Mouse (Mus musculus) MEL-GATA-1-ER (cell line): ENCODE data around the gene Susd6.
A peak's percentile ranks its signal among the peaks of the same experiment; 100 is the strongest.

Source experiments
- DNase-seq: peaks from one replicate; pipeline ENCODE4 v3.0.0-alpha.2; 2012; ENCODE audit warnings: low read depth; ENCODE audit errors: extremely low read depth

The Susd6 gene

DNA sequence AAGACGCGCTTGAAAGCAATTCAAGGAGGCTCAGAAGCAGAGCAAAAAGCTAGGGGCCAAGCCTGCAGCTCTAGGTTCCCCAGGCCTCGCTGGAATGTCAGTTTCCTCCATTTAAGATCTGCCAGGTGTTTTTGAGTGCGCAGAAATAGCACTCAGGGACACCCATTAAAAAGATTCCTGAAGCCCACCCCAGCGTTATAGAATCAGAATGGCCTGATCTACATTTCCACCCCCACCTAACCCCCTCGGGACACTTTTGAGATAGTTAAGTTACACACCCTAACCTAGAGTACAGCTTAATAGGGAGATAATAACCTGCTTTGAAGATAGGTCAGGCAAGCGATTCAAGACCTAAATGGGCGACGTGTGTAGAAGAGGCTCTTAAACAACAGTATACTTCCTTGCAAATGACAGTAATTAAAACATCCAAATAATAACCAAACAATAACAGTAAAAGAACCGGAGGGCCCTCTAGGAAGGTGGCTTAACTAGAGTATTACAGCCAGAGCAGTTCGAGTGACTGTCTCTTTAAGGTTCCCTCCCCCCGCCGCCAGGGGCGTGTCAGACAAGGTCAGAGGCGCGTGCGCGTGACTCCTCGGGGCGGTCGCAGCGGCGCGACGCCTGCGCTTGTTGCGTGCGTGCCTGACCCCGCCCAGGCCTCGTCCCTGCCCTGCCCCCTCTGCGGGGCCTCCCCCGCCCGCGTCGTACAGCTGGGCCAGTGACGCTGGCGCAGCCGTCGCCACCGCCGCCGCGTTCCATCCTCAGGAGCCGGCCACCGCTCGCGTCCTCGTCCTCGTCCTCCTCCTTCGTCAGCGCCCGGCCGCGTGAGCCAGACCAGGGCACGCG, at the start of gene Susd6:
Susd6 (plus strand) TSS at position 662 of the 846 bp plus-strand sequence.
- peak; percentile 89 for DNase-seq

DNA sequence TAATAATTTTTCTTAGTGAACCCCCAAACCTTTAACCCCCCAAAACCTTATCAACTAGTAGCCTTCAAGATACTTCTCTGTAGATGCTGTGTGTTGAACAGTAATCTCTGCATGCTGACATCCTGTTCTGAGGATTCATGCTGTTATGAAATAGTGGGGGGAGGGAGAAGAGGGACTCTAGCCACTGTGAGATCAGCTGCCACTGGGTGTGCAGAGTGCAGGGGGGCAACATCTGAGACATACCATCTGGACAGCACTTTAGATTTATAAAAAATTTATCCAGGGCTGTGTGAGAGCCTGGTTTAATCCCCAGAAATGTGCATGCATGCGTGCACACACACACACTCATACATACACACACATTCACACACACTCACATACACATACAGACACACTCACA, 45.7 kb upstream of the Susd6 start:
- no peak for DNase-seq

GRCm38 (mm10) chr12:80746031-80746813, 44.1 kb upstream of the Susd6 start:
- DNase-seq, result no peak

- no peak for DNase-seq
These were observed 38.8 kb upstream of the Susd6 start for GRCm38 (mm10) chr12:80751556-80751955.

DNA sequence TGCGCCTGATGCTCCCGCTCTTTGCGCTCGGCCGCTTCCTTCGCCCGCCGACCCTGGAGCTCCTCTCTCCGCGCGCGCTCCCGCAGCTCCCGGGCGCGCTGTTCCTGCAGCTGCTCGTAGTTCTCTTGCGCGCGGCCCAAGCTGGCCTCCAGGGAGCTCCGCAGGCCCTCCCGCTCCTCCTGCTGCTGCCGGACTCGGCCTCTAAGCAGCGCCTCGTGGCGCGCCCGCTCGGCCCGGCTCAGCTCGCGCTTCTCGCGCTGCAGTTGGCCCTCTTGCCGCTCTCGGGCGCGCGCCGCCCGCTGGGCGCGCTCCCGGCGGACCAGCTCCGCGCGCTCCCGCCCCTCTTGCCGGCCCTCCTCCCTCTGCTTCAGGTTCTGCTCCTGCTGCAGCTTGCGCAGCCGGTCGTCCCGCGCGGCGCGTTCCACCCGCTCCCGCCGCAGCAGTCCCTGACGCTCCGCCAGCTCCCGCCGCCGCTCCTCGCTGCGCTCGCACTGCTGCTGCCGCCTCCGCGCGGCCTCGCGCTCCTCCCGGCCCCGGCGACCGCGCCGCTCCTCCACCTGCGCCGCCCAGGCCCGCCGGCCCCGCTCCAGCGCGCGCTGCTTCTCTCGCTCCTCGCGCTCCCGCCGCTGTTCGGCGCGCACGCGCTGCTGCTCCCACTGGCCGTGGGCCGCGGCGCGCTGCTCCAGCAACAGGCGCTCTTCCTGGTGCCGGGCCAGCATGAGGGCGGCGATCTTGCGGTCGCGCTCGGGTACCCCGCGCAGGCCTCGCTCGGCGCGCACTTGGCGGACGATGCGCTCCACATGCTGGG, 32.4 kb upstream of the Susd6 start:
- DNase-seq, result no peak

DNA sequence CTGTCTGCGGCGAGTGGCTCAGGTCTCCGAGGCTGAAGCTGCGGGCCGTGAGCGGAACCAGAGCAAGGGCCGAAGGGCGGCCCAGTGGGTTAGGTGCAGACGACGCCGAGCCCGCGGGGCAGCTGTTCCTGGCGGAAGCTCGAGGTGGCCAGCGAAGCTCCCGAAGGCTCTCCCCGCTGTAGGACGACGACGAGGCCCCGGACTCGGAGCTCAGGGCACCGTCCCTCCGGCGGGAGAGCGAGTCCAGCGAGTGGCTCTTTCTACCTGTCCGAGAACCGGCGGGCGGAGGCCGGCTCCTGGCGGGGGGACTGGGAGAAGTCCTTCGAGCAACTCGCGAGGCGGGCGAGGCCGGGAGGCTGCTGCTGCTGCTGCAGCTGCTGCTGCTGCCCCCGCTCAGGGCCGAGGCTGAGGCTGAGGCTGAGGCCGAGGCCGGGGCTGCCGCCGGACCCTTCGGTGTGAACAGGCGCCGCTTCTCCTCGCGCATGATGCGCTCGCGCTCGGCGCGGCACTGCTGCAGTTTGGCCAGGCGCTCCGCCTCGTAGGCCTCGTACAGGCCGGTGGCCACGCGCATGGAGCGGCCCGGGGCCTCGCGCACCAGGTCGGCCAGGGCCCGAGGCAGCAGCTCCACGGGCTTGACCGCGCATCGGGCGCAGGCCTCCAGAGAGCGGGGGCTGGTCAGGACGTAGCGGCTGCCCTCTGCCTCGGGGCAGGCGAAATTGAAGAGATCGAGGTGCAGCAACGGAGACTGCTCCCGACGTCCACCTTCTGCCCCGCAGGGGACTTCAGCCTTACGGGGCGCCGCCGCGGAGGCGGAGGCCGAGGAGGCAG, 31.5 kb upstream of the Susd6 start:
- no peak for DNase-seq

- no peak for DNase-seq
These were observed 31.0 kb upstream of the Susd6 start for GRCm38 (mm10) chr12:80759387-80759712.

DNA sequence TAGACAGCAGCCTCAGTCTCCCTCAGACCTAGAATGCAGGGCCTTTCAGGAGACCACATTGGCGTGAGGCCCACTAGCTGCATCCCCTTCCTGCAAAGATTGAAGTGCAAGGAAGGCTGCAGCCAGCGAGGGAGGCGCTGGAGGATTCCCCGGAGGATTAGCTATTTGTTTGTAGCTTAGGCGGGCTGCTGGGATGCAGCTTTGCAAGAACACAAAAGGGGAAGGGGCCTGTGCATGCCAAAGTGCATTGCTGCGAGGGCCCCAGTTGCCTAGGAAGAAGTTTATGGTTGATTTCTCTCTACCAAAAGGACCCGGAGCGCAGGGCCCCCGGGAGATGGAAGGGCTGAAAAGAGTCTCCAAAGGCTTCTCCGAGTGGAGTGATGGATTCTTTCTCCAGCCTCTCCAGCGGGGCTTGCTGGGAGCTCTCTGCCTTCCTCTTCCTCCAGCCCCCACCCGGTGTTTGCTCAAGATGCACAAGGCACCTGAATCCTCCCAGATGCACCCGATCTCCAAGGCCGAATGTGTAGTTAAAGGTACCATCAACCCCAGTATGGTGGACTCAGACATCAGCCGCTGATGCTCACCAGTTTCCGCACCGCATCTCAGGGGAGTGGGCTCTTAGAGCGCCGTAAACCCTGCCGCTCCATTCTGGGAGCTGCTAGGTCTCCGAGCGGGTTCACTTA, 30.5 kb upstream of the Susd6 start:
- DNase-seq, result no peak

DNA sequence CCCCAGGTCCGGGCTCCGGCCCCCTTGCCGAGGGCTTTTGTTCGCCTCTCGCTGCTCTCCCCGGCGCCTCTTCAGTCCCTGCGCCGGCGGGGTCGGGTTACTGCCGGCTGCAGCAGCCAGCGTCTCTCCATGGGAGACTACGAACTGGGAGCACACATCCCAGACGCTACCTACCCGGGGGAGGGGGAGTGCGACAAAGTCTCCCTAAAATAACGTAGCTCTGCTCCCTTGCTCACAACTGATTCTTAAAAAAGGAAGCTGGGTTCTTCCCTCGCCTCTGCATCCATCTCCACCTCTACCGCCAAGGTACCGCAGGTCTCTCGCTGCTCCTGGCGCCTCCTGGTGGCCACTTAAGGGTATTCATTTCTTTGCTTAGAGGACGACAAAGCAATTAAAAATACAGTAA, 29.9 kb upstream of the Susd6 start, which contains the start of gene Ccdc177:
Ccdc177 (minus strand) TSS at position 292 of the 406 bp plus-strand sequence.
- no peak for DNase-seq

- no peak for DNase-seq
These were observed 27.3 kb upstream of the Susd6 start for GRCm38 (mm10) chr12:80762982-80763381.

- no peak for DNase-seq
These were observed 26.2 kb upstream of the Susd6 start for GRCm38 (mm10) chr12:80764116-80764515.

- peak; percentile 62 for DNase-seq
These were observed 20.6 kb upstream of the Susd6 start for GRCm38 (mm10) chr12:80769697-80770096.

- no peak for DNase-seq
These were observed 15.5 kb upstream of the Susd6 start for GRCm38 (mm10) chr12:80774786-80775185.

DNA sequence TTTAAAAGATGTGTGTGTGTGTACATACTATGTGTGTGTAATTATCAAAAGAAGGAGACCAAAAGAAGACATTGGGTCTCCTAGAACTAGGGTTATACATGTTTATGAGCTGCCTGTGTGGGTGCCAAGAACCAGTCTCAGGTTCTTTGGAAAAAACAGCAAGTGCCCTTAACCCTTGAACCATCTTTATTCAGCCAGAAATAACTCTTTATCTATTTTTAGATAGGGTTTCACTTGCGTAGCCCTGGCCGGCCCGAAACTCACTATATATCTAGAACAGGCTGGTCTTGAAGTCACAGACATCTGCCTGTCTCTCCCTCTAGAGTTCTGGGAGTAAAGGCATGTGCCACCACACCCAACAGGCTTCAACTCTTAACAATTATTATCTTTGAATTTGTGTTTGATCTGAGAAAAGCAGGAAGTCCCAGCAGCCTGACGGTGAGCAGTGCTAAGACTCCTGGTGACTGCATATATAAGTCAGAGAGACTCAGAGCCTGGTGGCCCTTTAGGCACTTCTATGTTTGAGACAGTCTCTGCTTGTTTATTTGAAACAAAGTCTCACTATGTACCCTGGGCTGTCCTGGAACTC, 14.2 kb upstream of the Susd6 start:
- peak; percentile 67 for DNase-seq

DNA sequence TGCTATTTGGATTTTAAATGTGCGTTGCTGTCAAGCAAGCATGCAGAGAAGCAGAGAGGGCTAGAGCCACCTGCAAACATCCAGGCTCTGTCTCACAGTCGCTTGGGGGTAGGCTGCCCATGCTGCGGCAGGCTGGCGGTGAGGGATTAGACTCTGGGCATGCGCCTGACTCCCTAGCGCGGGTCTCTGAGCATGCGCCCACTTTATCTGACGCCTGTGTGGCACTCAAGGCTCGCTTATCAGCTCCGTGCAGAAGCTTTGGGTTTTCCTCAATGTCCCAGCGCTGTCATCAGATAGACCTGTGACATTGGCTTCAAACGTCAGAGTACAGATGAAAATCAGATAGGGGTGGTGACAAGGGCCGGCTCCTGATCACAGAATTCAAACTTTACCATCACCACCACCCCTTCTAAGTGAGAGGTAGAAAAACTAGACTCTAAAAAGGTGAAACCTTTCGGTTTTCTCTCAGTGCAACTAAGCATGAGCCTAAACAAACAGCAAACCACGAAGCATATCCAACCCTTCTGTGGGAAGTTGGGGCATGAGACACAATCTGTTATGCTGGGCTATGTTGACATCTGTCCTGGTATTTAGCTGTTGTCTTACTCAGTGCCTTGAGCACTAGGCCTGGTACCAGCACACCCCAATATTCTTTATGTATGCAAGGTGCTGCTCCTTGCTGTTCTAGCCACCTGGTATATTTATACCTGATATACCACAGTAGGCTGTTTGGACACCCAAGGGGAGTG, 11.9 kb upstream of the Susd6 start:
- DNase-seq, result peak; percentile 95

DNA sequence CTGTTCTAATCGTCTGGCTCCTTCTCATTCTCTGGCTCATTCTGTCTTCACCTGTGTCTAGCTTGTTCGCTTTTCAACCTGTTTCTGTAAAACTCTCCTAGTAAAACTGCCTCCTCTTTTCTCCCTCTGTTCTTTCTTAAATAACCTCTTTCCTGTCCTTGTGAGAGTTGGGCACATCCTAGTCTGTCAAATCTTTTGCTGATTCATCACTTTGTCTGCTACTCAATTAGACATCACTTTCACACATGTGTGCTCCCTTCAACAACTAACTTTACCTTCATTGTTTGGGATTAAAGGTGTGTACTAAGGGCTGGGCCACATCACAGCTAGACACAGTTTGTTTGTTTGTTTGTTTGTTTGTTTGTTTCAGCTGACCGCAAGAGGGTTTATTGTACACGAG, 10.6 kb upstream of the Susd6 start:
- DNase-seq, result no peak

- no peak for DNase-seq
These were observed 8.1 kb upstream of the Susd6 start for GRCm38 (mm10) chr12:80782190-80782589.

- no peak for DNase-seq
These were observed 7.4 kb upstream of the Susd6 start for GRCm38 (mm10) chr12:80782892-80783291.

DNA sequence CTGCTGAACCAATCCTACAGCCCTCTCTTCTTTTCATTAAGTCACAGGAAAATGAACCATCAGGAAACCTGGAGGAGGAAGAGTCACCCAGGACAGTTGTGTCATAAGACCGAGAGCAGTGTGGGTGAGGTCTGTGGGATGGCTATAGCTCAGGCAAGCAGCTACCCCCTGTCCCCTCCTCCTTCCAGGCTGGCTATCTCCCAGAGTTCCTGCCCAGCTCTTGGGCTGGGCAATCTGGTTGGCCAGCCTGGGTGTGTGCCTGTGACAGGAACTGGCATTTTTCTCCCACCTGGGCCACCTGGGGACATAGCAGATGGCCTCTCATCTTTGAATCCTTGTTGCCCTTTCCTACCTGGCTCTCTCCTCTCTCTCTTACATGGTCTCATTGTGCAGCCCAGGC, 6.4 kb upstream of the Susd6 start:
- no peak for DNase-seq
